Mouse (Mus musculus): Measurements from ENCODE around the gene Atrnl1.

Atrnl1 gene

GRCm38 (mm10) chr19:57610476-57611261, at the start of gene Atrnl1:
TSS of gene Atrnl1 (plus strand) at chr19:57611034.
- in situ Hi-C loops (cut with MboI, MseI) = loop anchor here (10.0 to 25.0 kb wide), 3 partner anchors 196 to 1727 kb away; partner anchors contain the start of genes Gfra1 (in 1 of the 2) and Pdzd8 (in 1 of the 2)

- in situ Hi-C loops (cut with MboI, MseI) = no loop called here
Measured at GRCm38 (mm10) chr19:57561486-57561885, 49.3 kb upstream of the Atrnl1 start.

GRCm38 (mm10) chr19:57569040-57569439, 41.8 kb upstream of the Atrnl1 start:
- in situ Hi-C loops (cut with MboI, MseI) = no loop called here

GRCm38 (mm10) chr19:57572360-57573237, 38.2 kb upstream of the Atrnl1 start:
- in situ Hi-C loops (cut with MboI, MseI) = no loop called here

GRCm38 (mm10) chr19:57573470-57573869, 37.4 kb upstream of the Atrnl1 start:
- in situ Hi-C loops (cut with MboI, MseI) = no loop called here

- in situ Hi-C loops (cut with MboI, MseI) = no loop called here
Measured at GRCm38 (mm10) chr19:57575027-57575426, 35.8 kb upstream of the Atrnl1 start.

- in situ Hi-C loops (cut with MboI, MseI) = no loop called here
Measured at GRCm38 (mm10) chr19:57576836-57577235, 34.0 kb upstream of the Atrnl1 start.

- in situ Hi-C loops (cut with MboI, MseI) = no loop called here
Measured at GRCm38 (mm10) chr19:57577256-57577655, 33.6 kb upstream of the Atrnl1 start.

GRCm38 (mm10) chr19:57580962-57581361, 29.9 kb upstream of the Atrnl1 start:
- in situ Hi-C loops (cut with MboI, MseI) = no loop called here

GRCm38 (mm10) chr19:57585231-57585792, 25.5 kb upstream of the Atrnl1 start:
- in situ Hi-C loops (cut with MboI, MseI) = loop anchor here in 1 of 2 experiments (5.0 kb wide), 1 partner anchor 98 kb away; no protein-coding TSS in a partner anchor

- in situ Hi-C loops (cut with MboI, MseI) = loop anchor here in 1 of 2 experiments (5.0 kb wide), 1 partner anchor 99 kb away; no protein-coding TSS in a partner anchor
Measured at GRCm38 (mm10) chr19:57586172-57586571, 24.7 kb upstream of the Atrnl1 start.

GRCm38 (mm10) chr19:57589516-57589915, 21.3 kb upstream of the Atrnl1 start:
- in situ Hi-C loops (cut with MboI, MseI) = loop anchor here in 1 of 2 experiments (5.0 kb wide), 1 partner anchor 102 kb away; no protein-coding TSS in a partner anchor

GRCm38 (mm10) chr19:57590895-57591294, 19.9 kb upstream of the Atrnl1 start:
- in situ Hi-C loops (cut with MboI, MseI) = no loop called here

- in situ Hi-C loops (cut with MboI, MseI) = no loop called here
Measured at GRCm38 (mm10) chr19:57591631-57592030, 19.2 kb upstream of the Atrnl1 start.

GRCm38 (mm10) chr19:57592355-57592754, 18.5 kb upstream of the Atrnl1 start:
- in situ Hi-C loops (cut with MboI, MseI) = no loop called here

- in situ Hi-C loops (cut with MboI, MseI) = no loop called here
Measured at GRCm38 (mm10) chr19:57599126-57599525, 11.7 kb upstream of the Atrnl1 start.

GRCm38 (mm10) chr19:57600233-57600929, 10.5 kb upstream of the Atrnl1 start:
- in situ Hi-C loops (cut with MboI, MseI) = loop anchor here in 1 of 2 experiments (25.0 kb wide), 1 partner anchor 1737 kb away; the partner anchor contains the start of gene Pdzd8

- in situ Hi-C loops (cut with MboI, MseI) = loop anchor here in 1 of 2 experiments (25.0 kb wide), 1 partner anchor 1736 kb away; the partner anchor contains the start of gene Pdzd8
Measured at GRCm38 (mm10) chr19:57600930-57601328, 9.9 kb upstream of the Atrnl1 start.

GRCm38 (mm10) chr19:57603593-57603992, 7.2 kb upstream of the Atrnl1 start:
- in situ Hi-C loops (cut with MboI, MseI) = loop anchor here in 1 of 2 experiments (25.0 kb wide), 1 partner anchor 1734 kb away; the partner anchor contains the start of gene Pdzd8

- in situ Hi-C loops (cut with MboI, MseI) = loop anchor here in 1 of 2 experiments (25.0 kb wide), 1 partner anchor 1731 kb away; the partner anchor contains the start of gene Pdzd8
Measured at GRCm38 (mm10) chr19:57605941-57606340, 4.9 kb upstream of the Atrnl1 start.

All from T-helper 17 cell (primary cell).